Mouse (Mus musculus) MEL (cell line): ENCODE data around the gene Tgm3. TPM values are rescaled to one million over a fixed set of nuclear protein-coding genes. Genes with fewer than 3 reads are reported as not detected.

ENCODE experiments used
- DNase-seq: peaks from one replicate; pipeline ENCODE4 v3.0.0; 2011; ENCODE audit warnings: low read depth, low spot score
- H3K27ac ChIP-seq: 2 replicates; pipeline ENCODE4 v1.5.1; 2012; ENCODE audit warnings: low read depth, mild to moderate bottlenecking, control low read depth, low read length, moderate library complexity; ENCODE audit not compliant: control insufficient read depth
- H3K27me3 ChIP-seq, 2 experiments: fragments of 150-350 bp in 1 of 2; sonication (generic) in 1 of 2; 2 replicates each; pipeline ENCODE4 v1.6.1; 2012; ENCODE audit warnings: low read length in 2 of 2, mild to moderate bottlenecking in 2 of 2, improper control_type of control experiment in 1 of 2, moderate library complexity in 1 of 2; ENCODE audit not compliant: insufficient read depth in 2 of 2, control insufficient read depth in 1 of 2
- H3K36me3 ChIP-seq, 2 experiments: 2 replicates each; pipeline ENCODE4 v1.6.1; 2012 to 2014; ENCODE audit warnings: low read length in 2 of 2, improper control_type of control experiment in 1 of 2, inconsistent platforms in 1 of 2, mild to moderate bottlenecking in 1 of 2; ENCODE audit not compliant: insufficient read depth in 2 of 2, control insufficient read depth in 1 of 2
- H3K4me1 ChIP-seq, 2 experiments: fragments of 150-350 bp in 1 of 2; sonication (generic) in 1 of 2; 2 replicates each; pipeline ENCODE4 v1.6.1; 2012; ENCODE audit warnings: low read length in 2 of 2, improper control_type of control experiment in 1 of 2, mild to moderate bottlenecking in 1 of 2; ENCODE audit not compliant: insufficient read depth in 2 of 2, control insufficient read depth in 1 of 2
- H3K4me3 ChIP-seq, 2 experiments: fragments of 150-350 bp in 1 of 2; sonication (generic) in 1 of 2; 2 replicates each; pipeline ENCODE4 v1.5.1; 2012; ENCODE audit warnings: low read depth in 2 of 2, low read length in 2 of 2, mild to moderate bottlenecking in 2 of 2, moderate library complexity in 2 of 2, control low read depth in 1 of 2, improper control_type of control experiment in 1 of 2; ENCODE audit not compliant: control insufficient read depth in 1 of 2, insufficient read depth in 1 of 2
- H3K79me2 ChIP-seq: 2 replicates; pipeline ENCODE4 v1.6.1; 2012; ENCODE audit warnings: mild to moderate bottlenecking, low read length, moderate library complexity; ENCODE audit not compliant: control insufficient read depth, poor library complexity, insufficient read depth
- H3K9ac ChIP-seq: 2 replicates; pipeline ENCODE4 v1.6.1; 2012; ENCODE audit warnings: low read depth, mild to moderate bottlenecking, control low read depth, low read length, moderate library complexity; ENCODE audit not compliant: control insufficient read depth, poor library complexity, severe bottlenecking
- H3K9me3 ChIP-seq: fragments of 150-350 bp; sonication (generic); replicated peaks from 2 replicates; pipeline ENCODE4 v1.6.1; 2012; ENCODE audit warnings: mild to moderate bottlenecking, low read length, improper control_type of control experiment, moderate library complexity; ENCODE audit not compliant: insufficient read depth
- BHLHE40 ChIP-seq: IDR thresholded peaks from 2 replicates; pipeline ENCODE4 v1.6.1; 2012; ENCODE audit warnings: low read depth, mild to moderate bottlenecking, inconsistent platforms, low read length, improper control_type of control experiment, borderline replicate concordance
- CHD2 ChIP-seq: IDR thresholded peaks from 2 replicates; pipeline ENCODE4 v1.6.1; 2011; ENCODE audit warnings: low read length, improper control_type of control experiment
- ELF1 ChIP-seq: IDR thresholded peaks from 2 replicates; pipeline ENCODE4 v1.6.1; 2014; ENCODE audit warnings: low read depth, mild to moderate bottlenecking, inconsistent platforms, low read length, improper control_type of control experiment, moderate library complexity
- GABPA ChIP-seq: IDR thresholded peaks from 2 replicates; pipeline ENCODE4 v1.6.1; 2012; ENCODE audit warnings: low read depth, mild to moderate bottlenecking, inconsistent platforms, low read length, improper control_type of control experiment, moderate library complexity
- GATA1 ChIP-seq: IDR thresholded peaks from 2 replicates; pipeline ENCODE4 v1.6.1; 2011; ENCODE audit warnings: low read depth, low read length, improper control_type of control experiment
- HCFC1 ChIP-seq: IDR thresholded peaks from 2 replicates; pipeline ENCODE4 v1.6.1; 2012; ENCODE audit warnings: low read depth, mild to moderate bottlenecking, inconsistent platforms, low read length, improper control_type of control experiment, moderate library complexity
- JUND ChIP-seq: IDR thresholded peaks from 2 replicates; pipeline ENCODE4 v1.6.1; 2011; ENCODE audit warnings: low read depth, mild to moderate bottlenecking, improper control_type of control experiment, low read length
- KAT2A ChIP-seq: conservative IDR thresholded peaks from 2 replicates; pipeline ENCODE4 v1.6.1; 2012; ENCODE audit warnings: low read depth, low read length, improper control_type of control experiment, inconsistent platforms
- MAX ChIP-seq: IDR thresholded peaks from 2 replicates; pipeline ENCODE4 v1.6.1; 2011; ENCODE audit warnings: low read length, improper control_type of control experiment
- MEF2A ChIP-seq: IDR thresholded peaks from 2 replicates; pipeline ENCODE4 v1.6.1; 2014; ENCODE audit warnings: low read depth, mild to moderate bottlenecking, inconsistent platforms, low read length, improper control_type of control experiment; ENCODE audit not compliant: poor library complexity, insufficient replicate concordance, severe bottlenecking; ENCODE audit errors: extremely low read depth
- NELFE ChIP-seq: IDR thresholded peaks from 2 replicates; pipeline ENCODE4 v1.6.1; 2011; ENCODE audit warnings: low read depth, low read length, improper control_type of control experiment
- POLR2A ChIP-seq, 2 experiments: IDR thresholded peaks; 2 replicates each; pipeline ENCODE4 v1.6.1; 2011 to 2012; ENCODE audit warnings: low read length in 2 of 2, mild to moderate bottlenecking in 2 of 2, control low read depth in 1 of 2, improper control_type of control experiment in 1 of 2, low read depth in 1 of 2, moderate library complexity in 1 of 2; ENCODE audit not compliant: control insufficient read depth in 1 of 2, insufficient read depth in 1 of 2, poor library complexity in 1 of 2
- POLR2AphosphoS2 ChIP-seq: IDR thresholded peaks from 2 replicates; pipeline ENCODE4 v1.6.1; 2011; ENCODE audit warnings: low read length, improper control_type of control experiment
- RAD21 ChIP-seq: IDR thresholded peaks from 2 replicates; pipeline ENCODE4 v1.6.1; 2011; ENCODE audit warnings: mild to moderate bottlenecking, low read depth, low read length, improper control_type of control experiment
- RCOR1 ChIP-seq: IDR thresholded peaks from 2 replicates; pipeline ENCODE4 v1.6.1; 2012; ENCODE audit warnings: low read depth, mild to moderate bottlenecking, inconsistent platforms, low read length, improper control_type of control experiment
- TAL1 ChIP-seq: IDR thresholded peaks from 2 replicates; pipeline ENCODE4 v1.6.1; 2012; ENCODE audit warnings: mild to moderate bottlenecking, inconsistent platforms, low read length, moderate library complexity, mixed read lengths
- UBTF ChIP-seq: IDR thresholded peaks from 2 replicates; pipeline ENCODE4 v1.6.1; 2012; ENCODE audit warnings: low read depth, mild to moderate bottlenecking, inconsistent platforms, low read length, improper control_type of control experiment, moderate library complexity, borderline replicate concordance; ENCODE audit not compliant: insufficient read depth
- USF2 ChIP-seq, 2 experiments: IDR thresholded peaks; 2 replicates each; pipeline ENCODE4 v1.6.1; 2011 to 2012; ENCODE audit warnings: improper control_type of control experiment in 2 of 2, low read length in 2 of 2, borderline replicate concordance in 1 of 2, inconsistent platforms in 1 of 2, low read depth in 1 of 2, mild to moderate bottlenecking in 1 of 2; ENCODE audit not compliant: insufficient read depth in 1 of 2
- ZNF384 ChIP-seq: IDR thresholded peaks from 2 replicates; pipeline ENCODE4 v1.6.1; 2012; ENCODE audit warnings: low read depth, mild to moderate bottlenecking, inconsistent platforms, low read length, improper control_type of control experiment
- polyA plus RNA-seq, 2 experiments: library from polyadenylated mRNA; stranded (reverse) in 1 of 2; unstranded in 1 of 2; fragments of >175 nt in 1 of 2; fragments of >200 nt in 1 of 2; gene quantifications; 2 replicates each; pipeline versions ENCODE4 v1.2.1 to v1.2.4; 2012; ENCODE audit warnings: low replicate concordance in 2 of 2, low read depth in 1 of 2; ENCODE audit not compliant: insufficient read length in 2 of 2, insufficient read depth in 1 of 2, missing spikeins in 1 of 2
- total RNA-seq: library from RNA; depleted of rRNA; stranded (reverse); fragments of 300-350 nt; gene quantifications from 2 replicates; pipeline ENCODE4 v1.2.3, GENCODE M21; 2012

Tgm3 gene
- total and polyA plus RNA-seq, 3 experiments, result not detected

GRCm38 (mm10) chr2:130032661-130033060 is 20.5 kb downstream of the Tgm3 start:
- Histone ChIP-seq H3K27me3 (peaks cover 12 to 17% of the 10 kb centered on the region in 2 experiments), H3K27ac (no peak overlapping the region), H3K9ac (no peak overlapping the region)
- DNase-seq, result no peak
- TF ChIP-seq RAD21 (no peak), MEF2A (no peak)
- TF ChIP-seq, all 39 proteins: peak for 0
- Histone ChIP-seq H3K36me3 (no peaks in the 10 kb centered on the region), H3K9me3 (no peaks in the 10 kb centered on the region), H3K4me3 (no peak overlapping the region), H3K4me1 (no peaks in the 10 kb centered on the region), H3K79me2 (no peaks in the 10 kb centered on the region)

- Histone ChIP-seq H3K4me3 (no peak overlapping the region), H3K79me2 (no peaks in the 10 kb centered on the region), H3K27me3 (peaks cover 8 to 15% of the 10 kb centered on the region in 2 experiments), H3K27ac (no peak overlapping the region), H3K4me1 (no peaks in the 10 kb centered on the region), H3K9me3 (no peaks in the 10 kb centered on the region), H3K9ac (no peak overlapping the region), H3K36me3 (no peaks in the 10 kb centered on the region)
- no peak for DNase-seq
- TF ChIP-seq CHD2, result no peak
- no peak for TF ChIP-seq POLR2A (IDR thresholded peaks at IDR 0.05; ENCODE audit: control insufficient read depth in 1 of 2, insufficient read depth in 1 of 2, low read depth in 1 of 2, low read length in 2 of 2, poor library complexity in 1 of 2)
- TF ChIP-seq UBTF, result no peak
- no peak for TF ChIP-seq POLR2AphosphoS2
- no peak for TF ChIP-seq ZNF384
- no peak for TF ChIP-seq ELF1
- no peak for TF ChIP-seq GABPA
- no peak for TF ChIP-seq MAX
- no peak for TF ChIP-seq HCFC1
- TF ChIP-seq TAL1, result no peak
- no peak for TF ChIP-seq KAT2A
- TF ChIP-seq RCOR1, result no peak
- TF ChIP-seq BHLHE40, result no peak
- TF ChIP-seq GATA1, result no peak
These were observed 24.7 kb downstream of the Tgm3 start for GRCm38 (mm10) chr2:130036846-130037245.

GRCm38 (mm10) chr2:130038971-130039370 is 26.8 kb downstream of the Tgm3 start:
- no peak for DNase-seq
- H3K36me3 ChIP-seq, result no peaks in the 10 kb centered on the region
- TF ChIP-seq RAD21 (no peak), NELFE (no peak), USF2 (IDR thresholded peaks at IDR 0.05; ENCODE audit: borderline replicate concordance in 1 of 2, insufficient read depth in 1 of 2, low read depth in 1 of 2, low read length in 2 of 2) (no peak), HCFC1 (no peak), MEF2A (no peak), JUND (no peak), RCOR1 (no peak)

More at GRCm38 (mm10) chr2:130038971-130039370, 26.8 kb downstream of the Tgm3 start:
- Histone ChIP-seq H3K4me1 (no peaks in the 10 kb centered on the region), H3K4me3 (no peak overlapping the region), H3K27ac (no peak overlapping the region), H3K27me3 (peaks cover 6 to 12% of the 10 kb centered on the region in 2 experiments; a peak in 3 of 4 replicates), H3K79me2 (no peaks in the 10 kb centered on the region), H3K9me3 (no peaks in the 10 kb centered on the region), H3K9ac (no peak overlapping the region)
